Mouse (Mus musculus): ENCODE measurements at regions not wholly inside any gene's neighbourhood (a gene's known extent, or its start where the extent isn't known, plus 50 kb on each side); places are given as distances from the start of the nearest gene placed in this dataset.
A peak's percentile ranks its signal among the peaks of the same experiment; 100 is the strongest.

- DNase-seq (ENCODE audit: low spot score in 2 of 2), result no peak
These were observed 137.2 kb upstream of the Noct start for GRCm38 (mm10) chr3:51087076-51087475.

- no peak for DNase-seq (ENCODE audit: low spot score in 2 of 2)
These were observed 135.1 kb upstream of the Noct start for GRCm38 (mm10) chr3:51089036-51089669.

GRCm38 (mm10) chr3:51091478-51091877, 132.8 kb upstream of the Noct start:
- DNase-seq (ENCODE audit: low spot score in 2 of 2), result no peak

- DNase-seq (ENCODE audit: low spot score in 2 of 2), result no peak
These were observed 131.9 kb upstream of the Noct start for GRCm38 (mm10) chr3:51092079-51093028.

- peak in 1 of 2 experiments; percentile 41 for DNase-seq (ENCODE audit: low spot score in 2 of 2)
These were observed 128.3 kb upstream of the Noct start for GRCm38 (mm10) chr3:51095847-51096447.

- DNase-seq (ENCODE audit: low spot score in 2 of 2), result no peak
These were observed 127.7 kb upstream of the Noct start for GRCm38 (mm10) chr3:51096545-51096944.

- no peak for DNase-seq (ENCODE audit: low spot score in 2 of 2)
These were observed 126.9 kb upstream of the Noct start for GRCm38 (mm10) chr3:51097362-51097761.

GRCm38 (mm10) chr3:51099966-51100365, 124.3 kb upstream of the Noct start:
- DNase-seq (ENCODE audit: low spot score in 2 of 2), result no peak

GRCm38 (mm10) chr3:51108639-51109202, 115.5 kb upstream of the Noct start:
- DNase-seq (ENCODE audit: low spot score in 2 of 2), result no peak

GRCm38 (mm10) chr3:51111241-51111640, 113.0 kb upstream of the Noct start:
- DNase-seq (ENCODE audit: low spot score in 2 of 2), result no peak

GRCm38 (mm10) chr3:51112351-51112750, 111.9 kb upstream of the Noct start:
- DNase-seq (ENCODE audit: low spot score in 2 of 2), result no peak

- DNase-seq (ENCODE audit: low spot score in 2 of 2), result no peak
These were observed 108.3 kb upstream of the Noct start for GRCm38 (mm10) chr3:51115921-51116320.

- no peak for DNase-seq (ENCODE audit: low spot score in 2 of 2)
These were observed 105.5 kb upstream of the Noct start for GRCm38 (mm10) chr3:51118706-51119105.

- DNase-seq (ENCODE audit: low spot score in 2 of 2), result peak in 1 of 2 experiments; percentile 24
These were observed 103.7 kb upstream of the Noct start for GRCm38 (mm10) chr3:51120522-51120921.

- peak; percentile 54 to 81 for DNase-seq (ENCODE audit: low spot score in 2 of 2)
These were observed 102.3 kb upstream of the Noct start for GRCm38 (mm10) chr3:51121703-51122540.

GRCm38 (mm10) chr3:51122541-51122935, 101.7 kb upstream of the Noct start:
- no peak for DNase-seq (ENCODE audit: low spot score in 2 of 2)

- no peak for DNase-seq (ENCODE audit: low spot score in 2 of 2)
These were observed 96.4 kb upstream of the Noct start for GRCm38 (mm10) chr3:51127875-51128274.

- DNase-seq (ENCODE audit: low spot score in 2 of 2), result no peak
These were observed 95.6 kb upstream of the Noct start for GRCm38 (mm10) chr3:51128491-51129155.

GRCm38 (mm10) chr3:51130709-51131108, 93.5 kb upstream of the Noct start:
- no peak for DNase-seq (ENCODE audit: low spot score in 2 of 2)

- DNase-seq (ENCODE audit: low spot score in 2 of 2), result no peak
These were observed 92.9 kb upstream of the Noct start for GRCm38 (mm10) chr3:51131341-51131740.

GRCm38 (mm10) chr3:51132736-51133135, 91.5 kb upstream of the Noct start:
- no peak for DNase-seq (ENCODE audit: low spot score in 2 of 2)
